Mouse (Mus musculus) mesoderm, embryonic 11.5 days (tissue): Measurements from ENCODE around the gene Adam33.
"Not testable (repeated sequence)": the region's sequence is repeated elsewhere in the genome, so short reads cannot be mapped to it uniquely, and the experiment has no call there.

Experiments
- DNase-seq: peaks from one replicate; pipeline ENCODE4 v3.0.0-alpha.2; 2012; ENCODE audit warnings: low read depth, low spot score

The Adam33 gene

DNA sequence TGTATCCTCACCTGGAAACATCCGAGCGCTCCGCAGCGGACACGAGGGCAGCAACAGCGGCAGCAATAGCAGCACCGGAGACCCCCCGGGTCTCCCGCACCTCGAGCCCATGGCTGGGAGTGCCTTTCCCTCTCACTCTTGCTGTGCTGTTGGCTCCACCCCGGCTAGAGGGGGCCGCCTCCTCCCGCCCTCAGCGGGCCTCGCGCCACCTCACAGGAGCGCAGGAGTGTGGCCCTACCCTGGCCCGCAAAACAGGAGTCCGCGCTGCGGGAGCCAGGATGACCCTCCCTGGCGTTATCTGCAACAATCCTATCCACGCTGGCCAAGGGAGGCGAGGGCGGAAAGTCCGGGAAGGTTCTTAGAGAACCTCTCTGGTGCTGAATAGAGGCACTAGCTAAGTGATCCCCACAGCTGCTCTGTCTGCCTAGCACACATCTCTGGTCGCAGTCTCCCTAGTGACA lies at the start of gene Adam33:
Adam33 (minus strand) TSS at position 411 of the 461 bp plus-strand sequence.
- no peak for DNase-seq

DNA sequence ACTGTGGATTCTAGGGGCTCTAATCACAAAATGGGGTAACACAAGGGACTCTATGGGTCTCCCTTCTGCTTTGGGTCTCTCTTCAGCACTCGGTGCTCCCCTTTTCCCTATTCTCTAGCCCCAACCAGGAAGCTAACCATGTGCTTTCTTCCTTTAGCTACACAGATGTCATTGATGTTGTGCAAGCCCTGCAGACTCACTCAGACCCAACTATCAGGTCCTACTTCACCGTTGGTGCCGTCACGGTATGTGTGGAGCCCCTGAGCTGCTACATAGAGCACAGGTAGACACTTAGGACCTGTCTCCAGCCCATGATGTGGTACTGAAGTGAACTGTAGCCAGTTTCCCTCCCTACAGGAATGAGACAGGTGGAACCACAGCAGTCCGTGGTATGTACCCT lies 42.4 kb upstream of the Adam33 start:
- DNase-seq: no peak

DNA sequence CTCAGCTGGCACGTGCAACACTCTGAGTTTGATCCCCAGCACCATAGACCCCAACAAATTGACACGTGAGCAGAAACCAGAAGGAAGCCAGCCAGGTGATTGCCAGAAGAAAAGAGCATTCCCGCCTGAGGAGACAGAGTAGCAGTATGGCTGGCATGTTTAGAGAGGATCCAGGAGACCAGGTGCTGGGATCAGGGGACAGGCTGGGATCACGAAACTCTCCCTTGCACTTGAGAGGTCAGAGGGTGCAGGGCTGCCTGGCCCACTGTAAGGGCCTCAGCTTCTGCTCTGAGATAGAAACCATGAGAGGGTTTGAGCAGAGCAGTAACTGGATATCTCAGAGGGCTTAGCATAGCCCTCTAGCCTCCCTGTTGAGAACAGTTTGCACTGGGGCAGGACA lies 41.4 kb upstream of the Adam33 start:
- not testable (repeated sequence) for DNase-seq

DNA sequence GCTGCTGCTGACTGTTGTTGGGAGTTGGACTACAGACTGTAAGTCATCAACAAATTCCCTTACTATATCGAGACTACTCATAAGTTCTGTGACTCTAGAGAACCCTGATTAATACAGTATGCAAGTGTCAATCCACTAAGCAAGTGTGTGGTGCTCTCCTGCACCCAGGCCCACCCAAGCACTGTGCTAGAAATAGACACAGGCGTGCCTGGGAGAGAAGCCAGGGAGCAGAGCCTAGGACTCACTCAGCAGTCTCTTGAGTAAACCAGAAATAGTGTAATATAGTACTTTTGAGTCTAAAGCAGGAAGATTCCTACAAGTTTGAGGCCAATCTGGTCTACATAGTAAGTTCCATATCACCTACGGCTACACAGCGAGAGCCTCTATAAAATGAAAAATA lies 40.4 kb upstream of the Adam33 start:
- no peak for DNase-seq

DNA sequence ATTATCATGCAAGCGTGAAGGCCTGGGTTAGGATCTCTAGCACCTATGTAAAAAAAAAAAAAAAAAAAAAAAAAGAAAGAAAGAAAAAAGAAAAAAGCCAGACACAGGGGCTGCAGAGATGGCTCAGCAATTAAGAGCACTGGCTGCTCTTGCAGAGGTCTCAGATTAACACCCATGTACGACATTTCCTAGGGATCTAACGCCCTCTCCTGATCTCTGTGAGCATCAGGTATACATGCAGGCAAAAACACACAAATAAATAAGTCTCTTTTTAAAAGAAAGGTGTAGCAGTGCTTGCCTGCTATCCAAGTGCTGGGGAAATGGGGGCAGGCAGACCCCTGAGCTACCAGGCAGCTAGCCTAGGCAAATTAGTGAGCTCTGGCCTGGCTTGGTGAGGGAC lies 37.9 kb upstream of the Adam33 start:
- DNase-seq: no peak

GRCm38 (mm10) chr2:131097087-131097486 lies 33.5 kb upstream of the Adam33 start:
- no peak for DNase-seq

- DNase-seq: peak; percentile 67
Observed at GRCm38 (mm10) chr2:131096101-131096795, 32.6 kb upstream of the Adam33 start.

DNA sequence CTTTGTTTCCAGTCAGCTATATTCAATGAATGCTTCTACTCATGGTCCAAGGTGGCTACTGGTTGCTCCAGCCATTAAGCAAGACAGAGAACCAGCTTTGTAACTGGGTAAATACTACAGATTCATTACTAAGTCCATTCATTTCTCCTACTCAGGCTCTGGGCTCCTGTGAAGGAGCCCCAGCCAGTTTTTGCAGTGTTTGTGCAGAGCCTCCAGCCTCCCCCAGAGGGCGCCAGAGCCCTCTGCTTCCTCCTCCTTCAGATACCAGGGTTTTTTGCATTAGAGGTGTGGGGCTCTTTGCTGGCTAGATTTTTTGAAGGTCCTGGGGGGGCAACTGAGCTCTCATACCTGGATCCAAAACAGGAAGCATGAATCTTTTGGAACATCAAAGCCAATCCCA lies 31.2 kb upstream of the Adam33 start:
- DNase-seq: peak; percentile 84

DNA sequence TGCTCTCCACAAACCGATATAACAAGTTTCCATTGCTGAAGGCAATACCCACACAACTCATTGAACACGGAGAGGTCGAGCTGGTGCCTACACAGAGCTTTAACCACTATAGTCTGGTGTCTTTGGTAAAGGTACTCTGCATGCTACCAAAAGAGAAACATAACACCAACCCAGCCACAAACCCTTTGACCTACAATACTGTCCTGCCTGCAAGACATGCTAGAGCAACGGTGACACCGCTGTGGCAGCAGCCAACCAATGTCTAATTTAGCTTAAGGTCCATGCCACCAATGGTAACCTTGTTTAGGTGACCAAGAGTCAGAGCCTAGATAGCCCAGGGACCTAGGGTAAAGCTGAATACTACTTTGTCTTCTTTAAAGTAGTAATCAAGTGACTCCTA lies 30.0 kb upstream of the Adam33 start:
- DNase-seq: no peak

DNA sequence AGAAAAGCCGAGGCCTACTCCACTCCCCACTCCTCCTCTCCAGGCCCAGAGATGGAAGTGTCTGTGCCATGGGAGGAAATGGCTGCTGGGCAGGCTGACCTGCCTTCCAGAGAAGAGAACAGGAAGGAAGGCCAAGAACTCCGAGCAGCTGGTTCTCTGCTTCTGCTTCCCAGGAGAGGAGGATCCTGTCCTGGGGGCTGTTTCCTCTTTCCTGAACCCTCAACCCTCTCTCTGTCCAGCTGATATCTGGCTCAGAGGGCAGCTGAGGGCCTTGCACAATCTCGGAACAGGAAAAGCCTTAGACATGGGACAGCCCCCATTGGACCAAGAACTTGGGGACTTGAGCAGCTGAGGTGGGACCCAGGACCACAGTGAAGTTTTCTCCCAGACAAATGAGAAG lies 27.2 kb upstream of the Adam33 start:
- no peak for DNase-seq

GRCm38 (mm10) chr2:131089634-131090033 lies 26.0 kb upstream of the Adam33 start:
- DNase-seq: no peak

DNA sequence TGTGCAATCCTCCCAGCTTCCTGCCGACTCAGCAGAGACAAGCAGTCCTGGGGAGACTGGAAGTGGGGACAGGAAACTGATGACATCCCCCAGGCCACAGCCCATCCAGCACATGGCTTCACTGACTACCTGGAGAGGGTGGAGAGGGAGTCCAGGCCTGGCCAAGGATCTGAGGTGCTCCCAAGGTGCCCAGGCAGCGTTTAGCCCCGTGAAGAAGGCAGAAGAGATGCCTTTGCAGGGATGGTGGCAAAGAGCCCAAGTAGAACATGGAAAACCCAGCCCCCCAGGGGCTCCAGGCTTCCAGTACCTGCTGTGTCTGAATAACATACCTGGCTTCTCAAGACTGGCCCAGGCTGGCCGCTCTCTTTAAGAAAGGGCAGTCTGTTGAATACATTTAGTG lies 25.0 kb upstream of the Adam33 start:
- no peak for DNase-seq

- no peak for DNase-seq
Observed at GRCm38 (mm10) chr2:131086667-131087390, 23.2 kb upstream of the Adam33 start, which contains the start of gene Siglec1. Gene Siglec1, minus strand, starts transcription at chr2:131086765.

GRCm38 (mm10) chr2:131084206-131084605 lies 20.6 kb upstream of the Adam33 start:
- DNase-seq: no peak

DNA sequence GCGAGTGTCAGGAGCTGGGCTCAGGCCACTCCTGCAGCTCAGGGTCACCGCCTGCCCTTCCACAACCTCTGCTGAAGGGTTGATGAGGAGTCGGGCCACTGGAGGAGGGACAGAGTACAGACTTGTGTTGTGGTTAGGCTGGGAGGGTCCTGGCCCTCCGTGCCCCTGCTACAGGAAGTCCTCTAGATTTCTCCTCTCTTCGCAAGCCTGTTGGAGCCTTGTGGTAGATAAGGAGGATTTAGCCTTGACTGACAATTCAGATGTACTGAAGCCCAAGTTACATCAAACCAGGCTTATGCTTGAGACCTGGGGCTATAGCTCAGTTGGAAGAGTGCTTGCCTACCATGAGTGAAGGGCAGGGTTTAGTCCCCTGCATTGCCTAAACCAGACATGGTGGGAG lies 16.9 kb upstream of the Adam33 start:
- DNase-seq: no peak

GRCm38 (mm10) chr2:131072536-131072935 lies 8.9 kb upstream of the Adam33 start:
- no peak for DNase-seq

GRCm38 (mm10) chr2:131067481-131067880 lies 3.9 kb upstream of the Adam33 start:
- DNase-seq: no peak

GRCm38 (mm10) chr2:131066342-131066741 lies 2.7 kb upstream of the Adam33 start:
- DNase-seq: no peak

DNA sequence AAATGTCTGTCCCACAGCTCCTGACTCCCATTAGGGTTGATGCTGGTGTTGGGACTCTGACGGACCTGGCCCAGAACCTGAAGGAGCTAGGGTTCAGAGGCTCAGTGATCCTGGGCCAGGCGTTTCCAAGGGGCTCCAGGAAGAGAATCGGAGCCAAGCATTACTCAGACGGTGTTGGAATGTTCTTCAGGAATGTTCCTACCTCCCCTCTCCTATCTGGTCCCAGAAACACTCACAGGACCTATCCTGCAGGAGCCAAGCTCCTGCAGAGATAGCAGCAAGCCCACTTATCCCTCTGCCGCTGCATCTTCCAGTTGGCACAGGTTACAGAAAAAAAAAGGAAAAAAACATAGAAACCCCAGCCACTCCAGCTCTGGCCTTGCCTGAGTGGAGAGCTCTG lies 2.0 kb downstream of the Adam33 start:
- DNase-seq: no peak

- peak; percentile 31 for DNase-seq
Observed at GRCm38 (mm10) chr2:131060784-131061183, 2.8 kb downstream of the Adam33 start.

DNA sequence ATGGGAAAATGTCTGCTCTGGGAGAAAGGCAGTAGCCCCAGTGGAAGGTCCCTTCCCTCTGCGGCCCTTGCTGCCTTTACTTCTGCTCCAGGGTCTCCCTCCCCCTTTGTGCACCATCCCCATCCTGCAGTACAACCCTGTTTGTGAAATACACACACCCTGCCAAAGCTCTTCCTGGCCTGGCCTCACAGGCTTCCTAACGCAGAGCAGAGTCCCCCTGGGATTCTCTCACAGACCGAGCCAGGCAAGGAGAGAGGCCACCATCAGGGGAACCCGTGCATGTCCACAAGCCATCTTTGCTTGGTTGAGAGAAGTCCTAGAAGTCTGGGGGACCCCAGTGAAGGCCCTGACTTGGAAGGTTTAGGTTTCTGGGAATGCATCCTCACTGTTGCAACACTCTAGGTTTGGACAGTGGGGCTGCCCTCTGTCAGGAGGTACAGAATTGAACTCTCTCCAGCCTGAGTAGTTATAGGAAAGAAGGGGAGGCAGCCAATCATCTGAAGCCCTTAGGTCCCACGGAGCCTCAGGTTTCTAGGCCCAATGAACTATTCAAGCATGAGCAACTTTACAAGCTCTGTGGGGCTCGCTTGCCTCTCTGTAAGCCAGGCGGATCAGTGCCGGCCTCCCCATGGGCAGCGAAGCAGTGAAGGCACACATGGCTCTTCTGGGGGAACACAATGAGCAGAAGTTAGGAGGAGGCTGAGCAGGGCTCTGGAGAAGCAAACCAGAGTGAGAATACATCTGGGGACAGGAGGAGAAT lies 3.7 kb downstream of the Adam33 start:
- no peak for DNase-seq

GRCm38 (mm10) chr2:131059377-131059776 lies 4.2 kb downstream of the Adam33 start:
- no peak for DNase-seq
